Mouse (Mus musculus) thymus, postnatal 4 days (tissue): ENCODE measurements around the gene Rpgrip1l.

Experiments
- DNase-seq: peaks from one replicate; pipeline ENCODE4 v3.0.0; 2021

Rpgrip1l gene

DNA sequence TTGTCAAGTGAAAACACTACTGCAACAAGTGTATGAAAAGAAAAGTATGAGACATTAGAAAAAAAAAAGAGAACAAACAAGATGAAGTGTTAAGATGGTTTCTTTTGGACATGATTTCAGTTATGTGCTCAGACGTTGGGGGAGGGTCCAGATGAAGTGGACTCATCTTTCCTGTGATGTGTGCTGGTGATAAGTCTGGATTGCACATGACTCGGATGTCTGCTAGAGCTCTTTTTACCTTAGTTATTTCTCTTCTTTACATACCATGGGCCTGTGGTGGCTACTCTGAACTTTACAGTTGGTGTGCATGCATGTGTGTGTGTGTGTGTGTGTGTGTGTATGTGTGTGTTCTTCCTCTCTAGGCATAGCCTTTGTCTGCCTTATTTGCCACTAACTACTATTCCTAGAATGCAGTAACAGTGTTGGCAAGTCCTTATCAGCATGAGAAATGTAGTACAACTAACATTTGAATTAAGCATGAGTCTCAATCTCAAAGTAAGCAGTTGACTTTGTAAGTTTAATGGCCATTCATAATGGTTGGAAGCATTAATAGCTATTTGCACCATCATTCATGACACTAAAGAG lies 43.6 kb downstream of the Rpgrip1l start:
- no peak for DNase-seq

DNA sequence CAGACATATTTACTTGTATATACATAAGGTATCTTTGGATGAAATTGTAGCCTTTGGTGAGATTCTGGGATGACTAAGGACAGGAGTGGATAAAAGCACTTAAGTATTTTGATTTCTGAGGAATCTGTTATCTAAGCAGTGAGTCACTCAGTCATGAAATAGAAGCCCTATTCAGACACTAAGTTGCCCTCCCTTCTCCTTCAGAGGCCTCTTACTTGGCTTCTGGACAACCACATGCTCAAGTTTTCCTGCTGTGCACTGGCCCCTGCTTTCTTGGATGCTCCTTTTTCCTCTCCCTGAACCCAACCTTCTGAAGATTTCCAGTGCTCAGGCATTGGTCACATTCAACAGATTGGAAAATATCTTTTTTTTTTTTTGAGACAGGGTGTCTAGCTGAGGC lies 48.5 kb downstream of the Rpgrip1l start:
- DNase-seq: no peak

DNA sequence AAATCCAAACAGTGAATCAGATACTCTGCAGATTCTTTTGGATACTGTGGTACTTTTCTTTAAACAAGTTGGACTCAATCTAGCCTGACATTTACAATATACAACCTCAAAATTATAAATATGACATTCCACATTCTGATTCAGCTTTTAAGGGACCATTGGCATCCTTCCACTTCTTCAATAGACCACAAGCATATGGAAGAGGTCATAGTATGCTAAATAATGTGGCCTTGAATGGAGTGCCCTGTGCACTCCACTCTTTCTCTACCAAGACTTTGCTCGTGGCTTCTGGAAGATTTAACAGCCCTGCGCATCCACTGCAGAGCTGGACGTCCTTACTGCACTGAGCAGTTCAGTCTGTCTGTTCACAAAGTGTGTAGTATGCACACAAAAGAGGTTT lies 49.1 kb downstream of the Rpgrip1l start:
- no peak for DNase-seq

DNA sequence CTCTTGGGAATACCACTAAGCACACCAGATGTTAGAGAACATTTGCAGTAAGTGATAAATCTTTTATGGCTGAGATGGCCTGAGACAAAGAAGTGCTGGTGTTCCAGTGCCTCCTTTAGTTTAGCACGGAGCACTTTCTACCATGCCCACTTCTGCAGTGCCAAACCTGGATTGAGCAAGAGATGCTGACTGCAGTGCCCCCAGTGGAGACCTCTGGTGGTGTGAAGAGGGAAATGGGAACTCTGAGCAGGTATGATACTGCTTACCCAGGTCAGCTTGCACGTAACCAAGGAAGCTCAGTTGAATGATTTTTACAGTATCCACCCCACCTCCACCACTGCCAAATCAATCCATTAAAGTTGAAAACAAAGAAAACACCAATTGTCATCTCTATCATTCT lies 51.5 kb downstream of the Rpgrip1l start:
- peak; percentile 50 for DNase-seq

DNA sequence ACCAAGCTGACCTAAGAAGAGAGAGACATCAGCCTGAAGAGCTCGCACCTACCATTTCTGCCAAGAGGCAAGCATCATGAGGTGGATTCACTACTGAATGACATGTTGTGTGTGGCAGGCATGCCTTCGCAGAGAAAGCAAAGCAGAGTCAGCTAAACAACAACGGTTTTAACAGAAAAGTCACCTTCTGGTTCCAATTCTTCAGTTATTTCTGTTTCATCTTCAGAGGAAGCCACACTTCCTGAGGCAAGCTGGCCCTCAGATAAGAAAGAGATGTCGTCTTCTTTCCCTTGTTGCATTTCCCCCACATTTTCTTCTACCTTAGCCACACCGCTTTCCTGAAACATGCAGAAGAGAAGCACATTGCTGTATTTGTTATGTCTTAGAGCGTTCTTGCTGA lies 62.1 kb downstream of the Rpgrip1l start:
- peak; percentile 32 for DNase-seq

DNA sequence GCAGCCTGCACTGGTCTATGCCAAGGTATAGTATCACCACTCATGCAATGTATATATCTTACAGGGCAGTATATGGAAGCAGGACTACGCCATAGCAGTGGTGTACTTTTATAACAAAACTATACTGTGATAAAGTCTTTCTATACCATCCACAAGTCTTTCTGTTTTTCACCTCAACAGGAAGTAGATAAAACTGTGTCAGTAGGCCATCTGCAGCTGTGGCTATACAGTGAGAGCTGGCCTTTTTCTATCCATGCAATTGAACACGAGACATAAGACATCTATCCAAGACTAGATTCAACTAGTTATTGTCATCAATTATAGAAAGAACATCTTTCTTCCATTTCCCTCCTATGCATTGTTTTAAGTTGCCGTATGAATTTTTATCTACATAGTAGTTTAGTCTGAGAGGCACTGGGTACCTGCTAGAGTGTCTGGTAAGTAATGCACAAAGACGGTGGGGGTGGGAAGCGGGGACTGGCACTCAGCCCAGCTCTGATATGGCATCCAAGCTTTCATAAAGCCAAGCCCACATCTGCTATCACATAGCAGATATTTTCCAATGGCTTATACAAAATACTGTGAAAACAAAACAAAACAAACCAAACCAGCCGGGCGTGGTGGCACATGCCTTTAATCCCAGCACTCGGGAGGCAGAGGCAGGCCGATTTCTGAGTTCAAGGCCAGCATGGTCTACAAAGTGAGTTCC lies 63.1 kb downstream of the Rpgrip1l start:
- peak; percentile 57 for DNase-seq

DNA sequence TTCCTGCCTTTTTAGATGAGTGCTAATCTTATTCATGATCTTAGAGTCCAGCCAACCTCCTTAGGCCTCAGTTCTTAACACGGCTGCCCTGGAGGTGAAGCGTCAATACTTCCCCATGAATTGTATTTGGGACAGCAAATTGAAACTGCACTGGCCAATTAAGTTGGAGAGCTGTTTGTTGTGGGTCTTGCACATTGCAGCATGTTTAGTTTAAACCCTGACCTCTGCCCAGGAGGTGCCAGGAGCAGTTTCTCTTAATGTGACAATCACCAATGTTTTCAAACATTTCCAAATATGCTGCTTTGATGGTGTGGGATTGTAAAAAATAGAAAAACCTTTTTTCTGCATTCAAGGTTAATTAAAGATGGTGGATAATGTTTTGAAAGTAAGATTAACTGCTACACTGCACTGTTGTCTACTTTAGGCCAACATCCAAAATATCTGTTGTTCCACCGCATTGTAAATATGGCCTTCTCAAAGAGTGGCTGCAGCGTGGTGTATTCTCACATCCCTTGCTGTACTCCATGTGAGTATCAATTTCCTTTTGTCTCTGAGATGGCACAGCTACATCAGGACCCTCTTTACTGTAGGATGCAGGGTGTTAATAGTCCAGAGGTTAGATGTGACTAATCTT lies 67.1 kb downstream of the Rpgrip1l start:
- DNase-seq: no peak

DNA sequence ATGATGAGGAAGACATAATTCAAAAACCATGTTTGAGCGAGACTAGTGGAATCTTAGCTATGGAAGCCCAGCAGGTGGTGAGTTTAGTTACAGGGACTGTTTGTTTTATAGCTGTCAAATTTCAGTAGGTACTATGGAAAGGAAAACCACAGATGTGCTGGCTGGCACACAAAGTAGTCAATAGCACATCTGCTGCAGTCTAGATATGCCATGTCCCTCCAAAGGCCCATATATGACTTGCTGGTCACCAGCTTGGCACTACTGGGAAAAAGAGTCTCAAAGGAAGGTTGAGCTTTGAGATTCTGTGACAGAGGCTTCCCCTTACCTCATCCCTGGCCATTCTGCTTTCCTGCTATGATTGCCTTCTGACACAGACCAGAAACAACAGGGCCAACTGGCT lies 70.3 kb downstream of the Rpgrip1l start:
- DNase-seq: peak; percentile 22

DNA sequence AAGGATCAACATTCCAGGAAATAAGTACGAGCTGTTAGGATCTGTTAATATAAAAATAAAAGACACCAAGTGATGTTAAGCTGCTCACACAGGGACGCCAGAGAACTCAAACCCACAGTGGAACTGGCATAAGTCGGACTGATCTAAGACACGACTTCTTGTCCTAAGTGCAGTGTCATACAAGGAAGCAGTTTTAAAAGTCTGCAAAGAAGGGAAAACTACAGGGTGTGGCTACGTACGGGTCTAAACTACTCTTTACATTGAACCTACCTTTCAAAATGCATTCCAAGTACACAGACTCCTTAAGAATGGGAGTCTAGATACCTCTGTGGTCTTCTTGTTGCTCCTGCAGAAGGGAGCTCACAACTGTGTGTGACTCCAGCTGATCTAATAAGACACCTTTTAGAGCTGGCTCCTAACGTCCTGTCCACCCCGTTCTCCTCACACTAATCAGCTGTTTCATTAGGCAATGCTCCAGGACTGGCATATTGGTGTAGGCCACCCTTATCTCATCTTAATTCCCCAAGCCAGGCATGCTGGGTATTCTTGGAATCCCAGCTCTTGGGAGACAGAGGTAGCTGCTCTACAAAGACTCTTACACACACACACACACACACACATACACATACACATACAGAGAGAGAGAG lies 71.1 kb downstream of the Rpgrip1l start:
- DNase-seq: no peak

DNA sequence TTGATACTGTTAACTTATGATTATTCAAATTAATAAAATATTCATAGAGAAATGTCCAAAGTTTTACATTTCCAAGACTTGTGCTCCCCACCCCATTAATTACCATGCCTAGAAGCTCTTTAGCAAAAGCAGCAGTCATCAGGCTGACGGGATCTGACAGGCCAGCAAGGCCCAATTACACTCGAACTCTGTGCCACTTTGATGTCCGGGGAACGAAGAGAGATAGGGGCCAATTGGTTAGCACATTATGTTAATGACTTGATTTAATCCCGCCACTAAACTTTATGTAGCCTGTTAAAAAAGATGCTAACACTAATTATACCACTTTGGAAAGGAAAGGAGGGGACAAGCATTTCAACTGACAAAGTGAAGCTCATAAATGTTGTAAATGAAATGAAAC lies 71.7 kb downstream of the Rpgrip1l start:
- DNase-seq: no peak

DNA sequence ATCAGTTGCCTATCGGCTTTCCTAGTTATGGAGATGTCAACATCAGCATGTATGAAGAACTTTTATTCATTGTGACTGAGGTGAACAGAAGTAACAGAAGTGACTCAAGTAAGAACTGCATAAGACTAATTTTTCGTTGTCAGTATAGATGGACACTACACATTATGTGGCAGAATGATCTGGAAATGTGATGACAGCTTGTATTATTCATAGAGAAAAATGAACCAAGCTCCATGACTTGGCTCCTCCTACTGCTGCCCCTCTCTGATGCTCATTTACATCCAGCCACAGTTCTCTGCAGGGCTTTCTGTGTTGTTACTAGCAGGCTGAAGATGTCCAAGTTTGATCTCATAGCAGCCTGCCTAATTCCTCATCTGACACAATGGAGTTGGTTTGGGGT lies 75.9 kb downstream of the Rpgrip1l start:
- DNase-seq: no peak

DNA sequence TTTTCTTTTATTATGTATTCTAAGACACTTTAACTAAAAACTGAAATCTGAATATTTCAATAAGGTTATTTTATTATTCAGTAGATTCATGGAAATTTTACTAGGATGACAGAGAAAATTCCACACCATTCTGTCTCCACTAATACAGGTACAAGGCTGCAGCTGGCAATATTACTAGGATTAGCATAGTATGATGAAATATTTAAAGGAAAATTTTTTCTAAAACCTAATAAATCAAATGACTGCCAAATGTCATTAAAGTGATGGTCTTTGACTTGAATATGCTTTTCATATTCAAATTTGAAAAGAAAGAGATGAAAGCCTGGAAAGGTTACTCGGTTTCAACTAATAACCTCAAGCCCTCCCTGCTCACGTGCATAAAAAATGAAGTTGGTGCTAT lies 79.0 kb downstream of the Rpgrip1l start:
- no peak for DNase-seq

DNA sequence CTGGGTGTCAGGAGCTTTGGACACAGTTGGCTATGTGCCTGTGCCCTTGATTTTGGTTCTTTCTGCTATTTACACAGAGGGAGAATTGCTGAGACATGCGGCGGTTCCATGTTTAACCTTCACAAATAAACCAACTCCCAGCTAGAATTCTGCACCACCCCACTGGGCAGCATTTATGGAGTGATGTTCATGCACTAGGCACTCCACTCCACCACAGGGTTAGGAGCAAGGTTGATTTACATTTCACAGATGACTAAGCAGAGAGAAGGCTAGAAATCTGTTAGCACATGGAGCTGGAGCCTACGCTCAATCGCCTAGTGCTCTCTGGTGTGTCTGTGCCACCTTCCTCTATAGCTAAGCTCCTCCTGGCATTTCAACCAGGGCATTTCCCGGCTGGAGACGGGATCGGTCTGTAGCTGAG lies 85.6 kb downstream of the Rpgrip1l start:
- DNase-seq: no peak

DNA sequence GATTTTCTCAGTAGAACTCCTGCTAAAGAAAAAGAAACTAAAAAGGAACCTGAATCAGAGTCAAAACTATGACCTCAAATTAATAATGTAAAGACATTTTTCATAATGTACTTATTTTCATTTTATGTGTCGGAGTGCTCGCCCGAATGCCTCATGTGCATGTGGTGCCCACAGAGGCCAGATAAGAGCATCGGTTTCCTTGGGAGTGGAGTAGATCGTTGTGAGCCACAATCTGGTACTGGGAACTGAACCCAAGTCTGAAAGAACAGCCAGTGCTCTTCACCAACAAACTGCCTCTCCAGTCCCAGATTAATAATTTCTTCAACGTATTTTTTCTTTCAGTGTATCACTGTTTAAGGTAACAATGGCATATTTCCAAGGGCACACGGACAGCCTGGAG lies 88.8 kb downstream of the Rpgrip1l start:
- no peak for DNase-seq

DNA sequence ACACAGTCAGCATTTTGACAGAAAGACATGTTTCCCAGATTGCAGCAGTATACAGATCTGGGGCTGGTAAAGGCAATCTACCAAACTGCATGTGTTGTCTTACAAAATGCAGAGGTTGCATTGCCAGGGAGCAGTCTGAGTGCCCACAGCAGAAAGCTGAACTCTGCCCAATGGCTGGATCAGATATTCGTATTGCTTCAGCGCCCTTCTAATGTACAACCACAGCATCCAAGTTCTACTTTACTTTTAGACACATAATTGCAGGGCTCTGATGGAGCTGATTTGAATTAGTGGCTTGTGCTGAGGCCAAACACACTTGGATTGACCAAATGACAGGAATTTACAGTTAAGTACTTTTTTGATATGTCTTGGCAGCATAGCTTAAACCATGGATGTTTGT lies 91.2 kb downstream of the Rpgrip1l start:
- DNase-seq: no peak

DNA sequence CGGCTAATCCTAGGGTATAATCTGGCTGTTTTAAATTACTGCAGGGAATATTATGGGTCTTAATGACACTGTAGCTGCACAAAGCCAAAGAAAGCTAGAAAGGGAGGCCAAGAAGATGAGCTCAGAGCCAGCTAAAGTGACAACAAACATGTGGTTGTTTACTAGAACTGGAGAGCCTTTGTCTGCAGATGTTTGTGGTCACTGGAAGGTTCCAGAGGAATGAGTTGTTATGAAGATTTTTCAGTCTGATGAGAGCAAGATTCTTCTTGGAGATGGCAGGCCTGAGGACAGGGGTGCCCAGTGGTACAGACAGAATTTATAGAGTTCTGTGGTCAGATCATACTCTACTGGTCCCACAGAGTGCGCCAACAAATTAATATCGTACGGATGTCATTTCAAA lies 94.8 kb downstream of the Rpgrip1l start:
- DNase-seq: no peak

DNA sequence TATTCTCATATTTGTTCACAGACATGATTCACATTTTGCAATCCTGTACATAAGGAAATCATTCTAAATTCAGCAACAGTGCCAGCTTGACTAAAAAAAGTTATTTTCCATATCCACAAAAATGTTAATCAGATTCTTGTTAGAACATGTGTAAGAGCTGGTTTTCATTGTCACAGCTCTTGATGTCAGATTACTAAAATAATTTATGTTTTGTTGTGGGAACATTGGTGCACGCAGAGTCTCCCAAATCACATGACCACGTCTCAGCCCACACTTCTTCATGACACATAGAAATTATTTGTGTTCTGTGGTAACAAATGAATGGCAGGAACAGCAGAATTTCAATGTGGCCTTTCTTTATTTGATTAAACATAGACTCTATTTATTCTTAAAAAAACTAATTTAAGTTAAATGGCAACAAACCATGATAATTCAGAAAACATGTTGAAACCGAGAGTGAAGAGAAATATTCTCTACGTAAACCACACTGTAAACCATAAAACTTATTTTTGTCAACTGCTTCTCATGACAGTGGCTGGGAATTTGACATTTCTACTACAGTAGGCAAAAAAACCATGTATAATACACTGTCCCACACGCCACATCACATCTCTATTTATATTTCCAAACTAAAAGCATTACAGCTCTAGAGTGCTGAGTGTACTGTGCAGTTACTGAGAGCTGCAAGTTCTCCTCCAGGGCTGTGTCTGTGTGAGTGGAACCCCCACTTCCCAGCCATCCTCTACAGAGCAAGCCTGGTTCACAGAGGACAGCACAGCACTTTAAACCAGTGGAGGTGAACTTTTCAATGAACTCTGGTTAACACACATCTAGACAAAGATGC lies 95.8 kb downstream of the Rpgrip1l start:
- no peak for DNase-seq

DNA sequence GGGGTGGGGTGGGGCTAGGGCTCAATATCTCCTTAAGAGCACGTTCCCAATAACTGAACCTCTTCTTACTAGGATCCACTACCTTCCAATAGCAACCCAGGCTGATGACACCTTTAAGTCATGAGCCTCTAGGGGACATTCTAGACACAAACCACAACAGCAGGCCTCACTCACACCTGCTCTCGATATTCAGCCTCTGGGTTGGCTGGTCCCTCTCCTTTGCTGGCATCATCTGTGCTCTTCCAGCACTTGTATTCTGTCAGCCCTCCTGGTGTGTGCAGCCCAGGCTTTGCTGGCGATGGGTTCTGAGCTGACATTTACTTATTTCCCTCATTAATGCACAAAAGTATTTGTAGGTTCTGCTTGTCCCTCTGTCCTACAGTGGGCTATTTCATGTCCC lies 98.8 kb downstream of the Rpgrip1l start:
- no peak for DNase-seq

DNA sequence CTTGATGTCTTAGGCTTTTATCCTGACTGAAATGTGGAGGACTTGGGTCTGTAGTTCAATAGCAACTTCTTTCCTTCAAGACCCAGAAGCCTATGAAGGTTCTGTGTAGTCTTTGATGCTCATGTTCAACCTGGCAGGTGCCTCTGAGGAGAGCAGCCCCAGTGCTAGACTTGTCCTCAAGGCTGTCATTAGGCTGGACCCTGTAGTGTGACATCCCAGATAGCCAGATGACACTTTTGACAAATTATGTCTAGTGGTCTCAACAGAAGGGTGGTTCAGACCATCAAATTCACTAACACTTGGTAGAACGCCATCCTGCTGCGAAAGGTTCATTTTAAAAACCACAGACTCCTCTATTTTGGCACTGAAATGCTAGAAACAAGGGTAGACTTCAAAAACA lies 100.1 kb downstream of the Rpgrip1l start:
- DNase-seq: no peak

DNA sequence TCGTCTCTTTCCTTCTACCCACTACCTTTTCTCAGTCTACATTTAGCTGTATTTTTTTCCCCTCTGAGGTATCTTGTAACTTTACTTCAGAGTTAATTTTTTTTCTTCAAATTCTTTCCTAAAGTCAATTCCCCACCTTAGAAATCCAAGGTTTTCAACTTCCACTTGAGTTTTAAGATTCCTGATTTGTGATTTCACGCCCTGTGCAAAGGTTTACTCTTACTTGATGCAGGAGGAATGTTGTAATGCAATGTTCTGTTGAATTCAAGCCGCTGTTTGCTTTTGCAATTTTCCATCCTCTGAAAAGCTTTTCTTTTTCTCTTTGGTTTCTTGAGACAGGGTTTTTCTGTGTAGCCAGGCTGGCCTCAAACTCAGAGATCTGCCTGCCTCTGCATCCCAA lies 103.4 kb downstream of the Rpgrip1l start:
- no peak for DNase-seq

DNA sequence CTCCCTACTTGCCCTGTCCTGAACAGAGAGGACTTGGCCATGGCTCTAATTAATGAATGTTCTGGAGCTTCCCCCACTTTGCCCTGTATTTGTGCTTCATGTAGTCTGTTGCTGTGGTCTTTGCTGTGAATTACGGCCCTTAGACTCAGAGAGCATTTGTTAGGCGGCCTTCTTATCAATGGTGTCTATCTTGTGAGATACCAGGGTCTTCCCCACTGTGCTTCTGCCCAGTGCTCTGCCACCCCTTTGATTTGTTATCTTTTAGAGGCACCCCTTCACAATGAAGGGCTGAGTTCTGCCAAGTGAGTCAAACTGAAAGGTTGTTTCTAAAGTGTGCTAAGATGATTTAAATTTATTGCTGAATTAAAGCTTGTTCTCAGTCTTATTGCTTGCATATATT lies 105.4 kb downstream of the Rpgrip1l start:
- DNase-seq: no peak

DNA sequence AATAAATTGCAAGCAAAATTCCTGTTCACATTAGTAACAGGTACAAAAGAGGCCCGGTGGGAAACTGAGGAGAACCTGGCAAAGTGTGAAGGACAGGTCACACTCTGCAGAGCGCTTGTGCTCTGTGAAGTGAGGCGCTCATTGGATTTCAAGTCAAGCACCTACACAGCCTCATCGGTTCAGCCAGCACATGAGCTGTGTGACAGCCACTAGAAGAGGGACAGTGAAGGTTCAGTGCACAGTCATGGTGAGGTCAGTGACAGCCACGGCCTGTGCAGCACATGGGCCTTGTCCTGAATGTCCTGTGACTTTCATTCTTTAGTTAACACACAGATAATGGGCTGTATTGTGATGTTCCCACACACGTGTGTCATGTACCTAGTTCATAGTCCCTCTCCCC lies 107.2 kb downstream of the Rpgrip1l start:
- DNase-seq: no peak

DNA sequence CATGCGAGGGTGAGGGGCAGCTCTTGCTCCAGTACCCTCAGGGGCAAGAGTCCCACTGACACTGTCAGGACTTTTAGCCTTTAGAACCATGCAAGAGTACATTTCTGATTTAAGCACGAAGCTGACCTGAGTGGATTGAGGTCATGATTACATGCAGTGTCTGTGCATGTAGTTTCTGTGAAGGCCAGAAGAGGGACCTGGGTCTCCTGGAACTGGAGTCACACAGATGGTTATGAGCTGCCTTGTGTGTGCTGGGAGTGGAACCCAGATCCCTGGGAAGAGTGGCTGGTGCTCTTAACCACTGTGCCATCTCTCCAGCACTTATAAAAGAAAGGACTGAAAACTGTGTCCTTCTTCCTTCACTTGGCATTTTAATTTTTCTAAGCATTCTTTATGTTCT lies 111.9 kb downstream of the Rpgrip1l start:
- DNase-seq: no peak
